Mouse (Mus musculus): ENCODE measurements around the gene Gm20388. TPM values are rescaled to one million over a fixed set of nuclear protein-coding genes. Genes with fewer than 3 reads are reported as not detected.

Gm20388 gene
- polyA plus RNA-seq, 1 experiment, result 10.6 TPM

- Histone ChIP-seq H3K27ac (ENCODE audit: control insufficient read depth, insufficient read depth, low read depth, low read length, poor library complexity) (no peak overlapping the region), H3K4me3 (replicated peaks; ENCODE audit: control insufficient read depth, low read depth, low read length) (no peak overlapping the region), H3K4me1 (ENCODE audit: control insufficient read depth, insufficient read depth, low read length) (no peaks in the 10 kb centered on the region)
- no peak for TF ChIP-seq POLR2A (IDR thresholded peaks at IDR 0.05; ENCODE audit: borderline replicate concordance, control insufficient read depth, low read depth, low read length)
- TF ChIP-seq CTCF (IDR thresholded peaks at IDR 0.05; ENCODE audit: control insufficient read depth, insufficient read depth, low read length), result no peak
- whole genome bisulfite sequencing, result 63% methylated on average over 8 of the region's 8 CpGs
These were observed 4166.7 kb downstream of the Gm20388 start for GRCm38 (mm10) chr8:124077377-124077776.

- WGBS, result 78% methylated on average over 10 of the region's 10 CpGs
- Histone ChIP-seq H3K4me3 (replicated peaks; ENCODE audit: control insufficient read depth, low read depth, low read length) (no peak overlapping the region), H3K4me1 (ENCODE audit: control insufficient read depth, insufficient read depth, low read length) (no peaks in the 10 kb centered on the region), H3K27ac (ENCODE audit: control insufficient read depth, insufficient read depth, low read depth, low read length, poor library complexity) (no peak overlapping the region)
- no peak for TF ChIP-seq POLR2A (IDR thresholded peaks at IDR 0.05; ENCODE audit: borderline replicate concordance, control insufficient read depth, low read depth, low read length)
- TF ChIP-seq CTCF (IDR thresholded peaks at IDR 0.05; ENCODE audit: control insufficient read depth, insufficient read depth, low read length), result peak; percentile 24; the same call in 1 of the 2 replicates
These were observed 4167.4 kb downstream of the Gm20388 start for GRCm38 (mm10) chr8:124077998-124078397.

DNA sequence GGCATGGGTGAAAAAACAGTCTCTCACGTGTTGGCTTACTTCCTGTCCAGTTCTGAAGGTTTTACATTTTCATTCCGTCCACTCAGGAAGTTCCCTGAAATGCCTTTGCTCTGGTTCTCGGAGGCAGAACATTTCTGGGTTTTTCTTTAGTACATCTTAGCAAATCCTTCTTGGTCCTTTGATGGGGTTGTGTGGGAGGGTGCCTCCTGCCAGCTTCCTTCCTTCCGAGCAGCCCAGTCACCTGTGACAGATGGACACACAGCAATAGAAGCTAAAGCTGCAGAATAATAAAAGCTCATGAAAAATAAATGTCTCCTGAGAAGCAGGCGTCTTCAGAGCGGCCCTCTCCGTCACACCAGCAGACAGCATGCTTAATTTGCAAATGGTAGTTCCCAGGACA, 4168.3 kb downstream of the Gm20388 start:
- Histone ChIP-seq H3K4me3 (replicated peaks; ENCODE audit: control insufficient read depth, low read depth, low read length) (no peak overlapping the region), H3K27ac (ENCODE audit: control insufficient read depth, insufficient read depth, low read depth, low read length, poor library complexity) (no peak overlapping the region), H3K4me1 (ENCODE audit: control insufficient read depth, insufficient read depth, low read length) (no peaks in the 10 kb centered on the region)
- 63% methylated on average over 7 of the region's 7 CpGs for WGBS
- no peak for TF ChIP-seq CTCF (IDR thresholded peaks at IDR 0.05; ENCODE audit: control insufficient read depth, insufficient read depth, low read length)
- TF ChIP-seq POLR2A (IDR thresholded peaks at IDR 0.05; ENCODE audit: borderline replicate concordance, control insufficient read depth, low read depth, low read length), result no peak

GRCm38 (mm10) chr8:124080467-124081326, 4170.1 kb downstream of the Gm20388 start:
- no peak overlapping the region for H3K27ac ChIP-seq (ENCODE audit: control insufficient read depth, insufficient read depth, low read depth, low read length, poor library complexity)
- no peak overlapping the region for H3K4me3 ChIP-seq (replicated peaks; ENCODE audit: control insufficient read depth, low read depth, low read length)
- WGBS, result 44% methylated on average over 21 of the region's 21 CpGs
- TF ChIP-seq POLR2A (IDR thresholded peaks at IDR 0.05; ENCODE audit: borderline replicate concordance, control insufficient read depth, low read depth, low read length) (no peak), CTCF (IDR thresholded peaks at IDR 0.05; ENCODE audit: control insufficient read depth, insufficient read depth, low read length) (no peak)
- H3K4me1 ChIP-seq (ENCODE audit: control insufficient read depth, insufficient read depth, low read length), result no peaks in the 10 kb centered on the region

- no peaks in the 10 kb centered on the region for H3K4me1 ChIP-seq (ENCODE audit: control insufficient read depth, insufficient read depth, low read length)
- TF ChIP-seq POLR2A (IDR thresholded peaks at IDR 0.05; ENCODE audit: borderline replicate concordance, control insufficient read depth, low read depth, low read length) (no peak), CTCF (IDR thresholded peaks at IDR 0.05; ENCODE audit: control insufficient read depth, insufficient read depth, low read length) (no peak)
- 70% methylated on average over 8 of the region's 8 CpGs for WGBS
- H3K27ac ChIP-seq (ENCODE audit: control insufficient read depth, insufficient read depth, low read depth, low read length, poor library complexity), result no peak overlapping the region
- no peak overlapping the region for H3K4me3 ChIP-seq (replicated peaks; ENCODE audit: control insufficient read depth, low read depth, low read length)
These were observed 4172.0 kb downstream of the Gm20388 start for GRCm38 (mm10) chr8:124082616-124083015.

- 80% methylated on average over 7 of the region's 7 CpGs for WGBS
- H3K4me3 ChIP-seq (replicated peaks; ENCODE audit: control insufficient read depth, low read depth, low read length), result no peak overlapping the region
- no peak overlapping the region for H3K27ac ChIP-seq (ENCODE audit: control insufficient read depth, insufficient read depth, low read depth, low read length, poor library complexity)
- TF ChIP-seq CTCF (IDR thresholded peaks at IDR 0.05; ENCODE audit: control insufficient read depth, insufficient read depth, low read length), result peak; percentile 7; the same call in 1 of the 2 replicates
- TF ChIP-seq POLR2A (IDR thresholded peaks at IDR 0.05; ENCODE audit: borderline replicate concordance, control insufficient read depth, low read depth, low read length), result no peak
- no peaks in the 10 kb centered on the region for H3K4me1 ChIP-seq (ENCODE audit: control insufficient read depth, insufficient read depth, low read length)
These were observed 4173.0 kb downstream of the Gm20388 start for GRCm38 (mm10) chr8:124083611-124084010.

DNA sequence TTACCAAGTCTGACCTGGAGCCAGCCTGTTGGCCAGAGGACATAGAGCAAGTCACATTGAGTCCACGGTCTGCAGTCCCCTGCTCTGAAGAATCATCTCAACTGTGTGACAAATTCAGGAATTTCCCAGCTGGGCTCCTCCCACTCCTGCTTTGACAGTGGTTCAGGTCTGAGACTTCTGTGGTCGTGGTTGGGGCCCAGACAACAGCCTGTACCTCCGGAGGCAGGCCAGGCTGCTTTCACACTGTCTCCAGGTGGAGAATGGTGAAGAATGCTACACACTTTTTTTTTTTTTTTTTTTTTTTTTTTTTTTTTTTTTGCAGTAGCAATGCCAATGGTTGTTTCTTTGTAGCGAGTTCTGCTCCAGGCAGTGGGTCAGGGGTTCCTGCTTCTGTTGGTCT, 4175.0 kb downstream of the Gm20388 start:
- Histone ChIP-seq H3K4me3 (replicated peaks; ENCODE audit: control insufficient read depth, low read depth, low read length) (no peak overlapping the region), H3K27ac (ENCODE audit: control insufficient read depth, insufficient read depth, low read depth, low read length, poor library complexity) (no peak overlapping the region), H3K4me1 (ENCODE audit: control insufficient read depth, insufficient read depth, low read length) (no peaks in the 10 kb centered on the region)
- 24% methylated on average over 4 of the region's 4 CpGs for WGBS
- no peak for TF ChIP-seq POLR2A (IDR thresholded peaks at IDR 0.05; ENCODE audit: borderline replicate concordance, control insufficient read depth, low read depth, low read length)
- TF ChIP-seq CTCF (IDR thresholded peaks at IDR 0.05; ENCODE audit: control insufficient read depth, insufficient read depth, low read length), result no peak

GRCm38 (mm10) chr8:124088092-124088613, 4177.5 kb downstream of the Gm20388 start:
- Histone ChIP-seq H3K4me3 (replicated peaks; ENCODE audit: control insufficient read depth, low read depth, low read length) (no peak overlapping the region), H3K27ac (ENCODE audit: control insufficient read depth, insufficient read depth, low read depth, low read length, poor library complexity) (no peak overlapping the region), H3K4me1 (ENCODE audit: control insufficient read depth, insufficient read depth, low read length) (no peaks in the 10 kb centered on the region)
- WGBS, result 74% methylated on average over 11 of the region's 11 CpGs
- TF ChIP-seq POLR2A (IDR thresholded peaks at IDR 0.05; ENCODE audit: borderline replicate concordance, control insufficient read depth, low read depth, low read length), result no peak
- TF ChIP-seq CTCF (IDR thresholded peaks at IDR 0.05; ENCODE audit: control insufficient read depth, insufficient read depth, low read length), result no peak

Measured in bone marrow, adult 2 months (tissue).